Mouse (Mus musculus): ENCODE data around the gene Unc13b.

DNA sequence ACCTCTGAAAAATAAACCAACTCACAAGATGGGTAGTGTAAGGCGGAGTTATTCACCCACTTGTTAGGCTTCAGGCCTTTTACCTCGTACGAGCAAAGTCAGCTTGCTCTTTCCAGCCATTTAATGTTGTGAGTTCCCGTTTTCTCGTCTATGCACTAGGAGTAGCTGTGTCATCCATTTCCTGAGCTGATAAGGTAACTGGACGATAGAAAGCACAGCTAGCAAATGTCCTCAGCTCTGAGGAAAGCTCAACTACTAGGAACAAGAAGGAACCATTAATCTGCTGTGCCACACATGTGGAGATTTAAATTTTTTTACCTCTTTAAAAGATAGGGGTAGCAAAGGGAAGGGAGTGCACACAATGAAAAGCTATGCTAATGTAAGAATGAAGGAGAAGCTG, 192.5 kb downstream of the Unc13b start:
- TF ChIP-seq POLR2A (IDR thresholded peaks at IDR 0.05; ENCODE audit: insufficient read length, low read depth) (no peak), MAX (IDR thresholded peaks at IDR 0.05; ENCODE audit: low read depth) (no peak), E2F4 (IDR thresholded peaks at IDR 0.05; ENCODE audit: insufficient read depth) (no peak), USF1 (IDR thresholded peaks at IDR 0.05; ENCODE audit: low read depth) (no peak)
